Mouse (Mus musculus) ovary, postnatal 36 days (tissue): ENCODE measurements around the gene Gm11437.

Experiments used
- DNase-seq: peaks from one replicate; pipeline ENCODE4 v3.0.0; 2022; ENCODE audit warnings: low spot score, mixed read lengths

Gene Gm11437

GRCm38 (mm10) chr11:84167046-84167526, at the start of gene Gm11437:
Gm11437 (minus strand) TSS chr11:84167476.
- DNase-seq: no peak

- DNase-seq: no peak
These were observed 43.6 kb upstream of the Gm11437 start for GRCm38 (mm10) chr11:84210876-84211275.

GRCm38 (mm10) chr11:84205776-84206175, 38.5 kb upstream of the Gm11437 start:
- DNase-seq: no peak

- no peak for DNase-seq
These were observed 30.5 kb upstream of the Gm11437 start for GRCm38 (mm10) chr11:84197607-84198402.

- no peak for DNase-seq
These were observed 27.5 kb upstream of the Gm11437 start for GRCm38 (mm10) chr11:84194751-84195150.

- DNase-seq: peak; percentile 18
These were observed 26.0 kb upstream of the Gm11437 start for GRCm38 (mm10) chr11:84193249-84193648.

- DNase-seq: no peak
These were observed 23.4 kb upstream of the Gm11437 start for GRCm38 (mm10) chr11:84190581-84191233.

GRCm38 (mm10) chr11:84188530-84188929, 21.3 kb upstream of the Gm11437 start:
- DNase-seq: no peak

- DNase-seq: no peak
These were observed 14.0 kb upstream of the Gm11437 start for GRCm38 (mm10) chr11:84181286-84181685.

- DNase-seq: peak; percentile 69
These were observed 12.8 kb upstream of the Gm11437 start for GRCm38 (mm10) chr11:84179954-84180598.

- peak; percentile 98 for DNase-seq
These were observed 12.1 kb upstream of the Gm11437 start for GRCm38 (mm10) chr11:84179226-84179953.

- no peak for DNase-seq
These were observed 11.3 kb upstream of the Gm11437 start for GRCm38 (mm10) chr11:84178571-84178970.

- no peak for DNase-seq
These were observed 5.5 kb upstream of the Gm11437 start for GRCm38 (mm10) chr11:84172539-84173435.

GRCm38 (mm10) chr11:84168701-84169288, 1.5 kb upstream of the Gm11437 start:
- DNase-seq: peak; percentile 26

- no peak for DNase-seq
These were observed 2.7 kb downstream of the Gm11437 start for GRCm38 (mm10) chr11:84164561-84164960.

- no peak for DNase-seq
These were observed 3.2 kb downstream of the Gm11437 start for GRCm38 (mm10) chr11:84164123-84164522.

GRCm38 (mm10) chr11:84156535-84157262, 10.6 kb downstream of the Gm11437 start:
- DNase-seq: no peak

- no peak for DNase-seq
These were observed 16.4 kb downstream of the Gm11437 start for GRCm38 (mm10) chr11:84150884-84151283.

- DNase-seq: no peak
These were observed 21.2 kb downstream of the Gm11437 start for GRCm38 (mm10) chr11:84146081-84146480.
